Mouse (Mus musculus) CD4-positive, CD25-positive, alpha-beta regulatory T cell, adult 4 months (primary cell): Measurements from ENCODE around the gene 1700012B07Rik. TPM values are rescaled to one million over a fixed set of nuclear protein-coding genes. Genes with fewer than 3 reads are reported as not detected.

Experiments used
- ATAC-seq: one replicate; pipeline ENCODE4 v1.8.0; 2017
- polyA plus RNA-seq, 2 experiments: library from polyadenylated mRNA; unstranded; fragments of 100-300 nt; shearing (Covaris generic); gene quantifications; one replicate each; pipeline ENCODE4 v1.2.1; 2017

The 1700012B07Rik gene
- polyA plus RNA-seq, 2 experiments from 2014 or later, result 0.94 TPM; not detected in 1

DNA sequence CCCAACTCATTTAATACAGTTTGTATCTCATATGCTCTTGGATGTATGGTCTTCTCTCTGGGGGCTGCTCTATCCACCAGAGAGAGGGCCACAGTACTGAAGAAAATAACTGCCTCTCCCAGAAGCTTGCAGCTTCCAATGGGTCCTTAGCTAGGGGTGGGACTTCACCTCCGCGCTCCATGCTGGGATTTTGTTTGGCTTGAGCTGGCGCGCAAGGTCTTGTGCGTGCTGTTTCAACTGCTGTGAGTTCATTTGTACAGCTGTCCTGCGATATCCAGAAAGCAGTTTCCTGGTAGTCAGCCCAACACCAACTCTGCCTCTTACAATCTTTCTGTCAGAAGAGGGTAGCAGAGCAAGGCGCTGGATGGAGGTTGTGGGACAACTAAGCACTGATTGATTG, 18.5 kb upstream of the 1700012B07Rik start:
- ATAC-seq, result no peak

DNA sequence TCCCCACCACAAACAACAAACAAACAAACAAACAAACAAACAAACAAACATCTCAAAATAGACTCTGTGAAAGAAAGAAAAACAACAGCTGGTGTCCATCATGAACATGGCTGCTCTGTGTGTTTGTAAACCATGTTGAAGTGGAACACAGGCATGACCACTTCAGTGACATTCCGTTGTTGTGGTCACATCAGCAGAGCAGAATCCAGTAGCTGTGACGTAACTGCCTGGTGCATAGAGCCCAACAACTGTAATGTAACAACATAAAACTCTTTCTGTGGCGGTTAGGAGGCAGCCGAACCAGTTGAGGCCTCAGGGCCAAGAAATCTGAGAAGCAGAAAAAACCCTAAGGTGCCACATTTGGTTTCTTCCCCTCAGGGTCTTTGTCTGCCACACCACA, 17.8 kb upstream of the 1700012B07Rik start:
- no peak for ATAC-seq

DNA sequence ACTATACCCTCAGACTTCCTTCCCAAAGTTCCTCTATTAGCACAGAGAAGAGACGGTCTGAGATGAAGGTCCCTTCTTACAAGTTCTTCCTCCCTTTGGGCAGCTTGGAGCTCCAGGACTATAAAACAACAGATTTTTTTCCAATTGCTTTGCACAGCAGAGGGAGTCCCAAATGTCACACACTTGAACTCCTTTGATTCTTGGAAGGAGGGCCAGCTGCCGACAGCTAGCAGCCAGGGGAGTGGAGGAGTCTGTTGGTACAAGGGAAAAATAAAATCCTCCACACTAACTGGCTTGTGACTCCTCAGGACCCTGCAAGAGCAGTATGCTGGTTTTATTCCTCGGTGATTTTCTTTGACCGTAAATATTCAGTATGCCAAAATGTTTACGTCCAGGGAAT, 16.6 kb upstream of the 1700012B07Rik start:
- ATAC-seq, result no peak

DNA sequence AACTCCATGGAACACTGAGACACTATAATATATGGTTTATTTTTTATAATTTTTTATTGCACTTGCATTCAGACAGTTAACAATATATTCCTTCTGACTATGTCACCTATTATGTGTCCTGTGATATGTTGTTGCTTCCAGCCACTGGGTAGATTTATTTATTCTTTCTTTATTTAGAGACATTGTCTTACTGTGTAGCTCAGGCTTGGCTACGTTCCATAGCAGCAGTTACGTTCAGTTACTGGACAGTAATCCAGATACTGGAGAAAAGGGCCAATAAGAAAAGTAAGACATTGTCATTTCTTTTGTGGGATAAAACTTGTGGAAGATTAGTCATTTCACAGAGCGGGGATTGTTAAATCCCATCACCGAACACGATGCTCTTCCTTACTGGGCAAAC, 2.5 kb upstream of the 1700012B07Rik start:
- no peak for ATAC-seq

- no peak for ATAC-seq
Measured at GRCm38 (mm10) chr11:109822280-109822679, 5.6 kb downstream of the 1700012B07Rik start.

DNA sequence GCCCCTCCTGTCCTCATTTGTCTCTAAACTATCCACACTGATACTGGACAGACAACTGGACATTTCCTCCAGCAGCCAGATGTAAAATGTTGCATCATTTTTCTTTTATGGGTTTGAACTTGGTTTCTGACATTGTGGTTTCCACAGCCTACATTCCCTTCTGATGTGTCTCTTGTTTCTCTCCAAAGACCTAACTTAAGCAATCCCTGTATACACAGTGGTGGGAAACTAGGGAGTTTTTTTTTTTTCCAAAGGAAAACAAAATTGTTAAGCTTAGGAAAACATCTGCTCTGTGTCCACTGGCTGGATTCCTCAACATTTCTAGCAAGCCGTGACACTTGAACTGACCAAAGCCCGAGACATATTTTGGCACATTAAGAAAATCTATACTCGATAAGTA, 10.4 kb downstream of the 1700012B07Rik start:
- no peak for ATAC-seq

GRCm38 (mm10) chr11:109816911-109817310, 10.9 kb downstream of the 1700012B07Rik start:
- ATAC-seq, result no peak

DNA sequence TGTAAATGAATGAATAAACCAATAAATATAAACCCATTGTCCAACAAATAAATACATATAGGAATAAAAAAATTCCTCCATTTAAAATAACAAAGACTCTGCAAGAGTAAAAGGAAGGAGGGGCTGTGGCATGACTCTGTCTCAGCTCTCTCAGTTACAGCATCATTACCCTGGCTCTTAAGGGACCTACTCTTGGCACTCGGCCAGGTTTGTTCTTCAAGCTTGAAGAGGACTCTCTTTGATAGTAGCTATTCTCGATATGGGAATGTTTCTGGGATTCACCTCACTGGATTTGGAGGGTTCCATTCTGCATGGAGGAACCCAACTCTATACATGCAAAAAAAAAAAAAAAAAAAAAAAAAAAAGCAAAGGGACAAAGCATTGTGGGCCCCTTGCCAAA, 16.1 kb downstream of the 1700012B07Rik start:
- ATAC-seq, result no peak

DNA sequence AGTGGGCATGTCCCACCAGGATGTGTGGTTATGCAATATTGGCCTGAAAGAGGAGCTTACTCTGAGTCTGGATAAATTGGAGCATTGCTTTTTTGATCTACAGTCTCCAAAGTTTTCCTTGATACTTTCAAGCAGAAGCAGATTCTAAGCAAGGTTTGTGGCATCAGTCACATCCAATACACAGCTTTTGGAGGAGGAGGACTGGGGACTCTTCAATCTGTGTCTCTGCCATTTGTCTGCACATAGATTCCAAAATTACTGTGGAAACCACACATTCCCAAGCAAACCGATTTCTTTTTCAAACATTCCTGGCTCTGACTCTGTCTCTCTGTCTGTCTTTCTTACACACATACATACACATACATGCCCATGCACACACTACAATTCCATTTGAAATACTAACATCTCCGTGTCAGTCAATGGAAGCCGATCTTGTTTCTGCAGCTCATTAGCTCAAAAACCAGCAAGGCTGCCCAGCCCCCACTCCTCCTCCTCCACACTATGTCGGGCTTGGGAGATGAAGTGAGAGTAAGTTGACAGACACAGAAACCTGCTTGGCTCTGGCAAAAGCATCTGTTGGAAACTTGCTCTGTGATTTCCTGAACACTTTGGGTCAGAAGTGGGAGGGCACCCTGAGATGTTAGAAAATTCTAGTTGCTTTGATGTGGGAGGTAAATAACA, 18.5 kb downstream of the 1700012B07Rik start:
- ATAC-seq, result no peak

DNA sequence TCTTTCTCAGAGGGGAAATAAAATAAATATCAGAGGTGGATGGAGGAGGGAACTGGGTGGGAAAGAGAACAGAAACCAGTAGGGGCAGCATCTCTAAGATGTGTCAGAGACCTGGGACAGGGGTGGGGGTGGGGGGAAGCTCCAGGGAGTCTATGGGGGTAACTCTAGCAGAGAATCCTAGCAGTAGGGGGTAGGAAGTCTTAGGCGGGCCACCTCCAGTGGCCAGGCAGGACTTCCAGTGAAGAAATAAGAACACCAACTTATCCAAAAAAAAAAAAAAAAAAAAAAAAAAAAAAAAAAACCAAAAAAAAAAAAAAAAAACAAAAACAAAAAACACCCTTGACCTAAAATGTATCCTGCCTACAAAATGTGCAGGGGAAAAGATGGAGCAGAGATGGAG, 26.3 kb downstream of the 1700012B07Rik start:
- ATAC-seq, result no peak

GRCm38 (mm10) chr11:109797531-109797930, 30.3 kb downstream of the 1700012B07Rik start:
- no peak for ATAC-seq

- no peak for ATAC-seq
Measured at GRCm38 (mm10) chr11:109795536-109795935, 32.3 kb downstream of the 1700012B07Rik start.

DNA sequence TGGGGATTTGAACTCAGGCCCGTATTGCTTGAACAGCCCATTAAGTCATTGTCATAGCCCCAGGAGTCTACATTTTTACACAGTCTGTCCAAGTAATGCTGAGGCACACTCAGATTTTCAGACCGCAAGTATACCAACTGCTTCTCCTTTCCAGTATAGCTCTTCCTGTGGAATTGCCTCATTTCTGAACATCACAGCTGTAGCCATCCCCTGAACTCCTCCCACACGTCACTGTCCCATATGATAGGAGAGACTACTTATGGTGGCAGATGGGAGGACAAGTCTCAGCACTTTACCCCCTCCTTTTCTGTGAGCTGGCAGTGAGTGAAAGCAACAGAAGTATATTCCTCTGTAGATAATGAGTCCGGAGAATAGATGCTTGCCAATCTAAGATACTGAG, 34.3 kb downstream of the 1700012B07Rik start:
- ATAC-seq, result no peak

GRCm38 (mm10) chr11:109792401-109792997, 35.3 kb downstream of the 1700012B07Rik start:
- no peak for ATAC-seq

GRCm38 (mm10) chr11:109791965-109792364, 35.9 kb downstream of the 1700012B07Rik start:
- peak; percentile 45 for ATAC-seq

GRCm38 (mm10) chr11:109790221-109790620, 37.6 kb downstream of the 1700012B07Rik start:
- ATAC-seq, result no peak

DNA sequence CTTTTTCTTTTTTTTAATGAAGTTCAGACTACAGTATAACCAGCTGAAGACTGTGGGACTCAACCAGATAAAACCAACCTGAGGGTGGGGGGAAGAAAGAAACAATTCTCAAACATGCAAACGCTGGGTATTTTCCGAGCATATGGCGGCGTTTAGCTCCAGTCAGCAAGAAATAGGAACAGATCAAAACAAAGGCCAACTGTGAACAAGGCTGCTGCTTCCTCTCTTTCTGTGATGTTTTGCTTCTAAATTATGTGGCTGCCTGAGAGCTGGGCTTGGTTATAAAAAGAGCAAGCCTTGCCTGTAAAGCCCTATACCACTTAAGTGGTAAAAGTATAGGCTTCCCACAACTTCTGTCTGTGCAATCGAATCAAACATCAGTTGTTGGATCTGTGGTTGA, 42.5 kb downstream of the 1700012B07Rik start:
- ATAC-seq, result no peak

DNA sequence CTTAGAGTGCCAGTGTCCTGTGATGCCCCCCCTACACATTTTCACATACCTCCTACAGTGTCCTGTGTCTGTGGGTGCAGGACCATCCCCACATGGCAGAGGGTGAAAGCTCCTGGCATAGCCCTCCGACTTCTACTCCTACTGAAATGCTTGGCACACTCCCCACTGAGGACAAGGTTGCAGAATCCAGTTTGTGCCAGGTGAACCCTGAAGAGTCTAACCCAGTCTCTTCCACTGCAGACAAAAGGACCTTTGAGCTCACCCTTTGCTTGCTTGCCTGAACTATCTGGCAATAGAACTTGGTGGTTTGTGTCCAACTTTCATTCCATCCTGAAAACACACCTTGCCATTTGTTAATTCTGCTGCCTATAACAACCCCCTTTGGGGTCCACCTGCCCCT, 56.5 kb downstream of the 1700012B07Rik start:
- ATAC-seq, result no peak

GRCm38 (mm10) chr11:109770185-109770584, 57.7 kb downstream of the 1700012B07Rik start:
- ATAC-seq, result peak; percentile 39

GRCm38 (mm10) chr11:109769091-109769490, 58.8 kb downstream of the 1700012B07Rik start:
- ATAC-seq, result no peak

DNA sequence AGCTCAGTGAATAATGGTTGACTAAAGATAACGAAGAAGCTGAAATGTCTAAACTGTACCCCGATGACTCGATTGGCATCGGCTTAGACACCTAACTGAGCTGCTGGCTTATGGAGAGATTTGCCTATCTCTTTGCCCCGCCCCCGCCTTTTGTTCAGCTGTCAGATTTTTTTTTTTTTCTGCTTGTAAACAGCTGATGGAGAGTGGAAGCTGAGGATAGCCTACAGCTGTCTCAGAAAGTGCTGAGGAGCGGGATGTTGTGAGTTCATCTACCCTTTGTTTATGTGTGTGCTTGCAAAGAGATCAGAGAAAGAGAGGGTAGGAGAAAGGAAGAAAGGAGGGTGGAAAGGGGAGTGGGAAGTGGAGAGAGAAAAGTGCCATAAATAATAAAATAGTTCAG, 67.8 kb downstream of the 1700012B07Rik start:
- ATAC-seq, result no peak

DNA sequence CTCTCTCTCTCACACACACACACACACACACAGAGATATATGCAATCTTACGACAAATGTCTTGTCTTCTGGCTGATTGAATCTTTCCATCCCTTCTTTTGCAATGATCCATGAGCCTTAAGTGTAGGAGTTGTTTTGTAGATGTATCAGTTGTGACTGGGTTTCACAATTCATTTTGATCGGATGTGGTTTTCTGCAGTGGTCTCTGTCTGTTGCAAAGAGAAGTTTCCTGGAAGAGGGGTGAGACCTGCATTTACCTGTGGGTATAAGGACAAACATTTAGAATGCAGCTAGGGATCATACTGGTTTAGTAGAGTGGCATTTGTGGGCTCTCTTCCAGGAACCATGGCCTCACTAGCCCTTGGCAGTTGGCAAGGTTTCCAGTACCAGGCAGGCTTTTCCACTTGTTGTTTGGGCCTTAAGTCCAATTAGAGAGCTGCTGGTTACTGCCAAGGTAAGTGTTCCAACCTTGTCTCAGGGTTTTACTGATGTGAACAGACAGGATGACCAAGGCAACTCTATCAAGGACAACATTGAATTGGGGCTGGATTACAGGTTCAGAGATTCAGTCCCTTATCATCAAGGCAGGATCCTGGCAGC, 69.1 kb downstream of the 1700012B07Rik start:
- no peak for ATAC-seq

DNA sequence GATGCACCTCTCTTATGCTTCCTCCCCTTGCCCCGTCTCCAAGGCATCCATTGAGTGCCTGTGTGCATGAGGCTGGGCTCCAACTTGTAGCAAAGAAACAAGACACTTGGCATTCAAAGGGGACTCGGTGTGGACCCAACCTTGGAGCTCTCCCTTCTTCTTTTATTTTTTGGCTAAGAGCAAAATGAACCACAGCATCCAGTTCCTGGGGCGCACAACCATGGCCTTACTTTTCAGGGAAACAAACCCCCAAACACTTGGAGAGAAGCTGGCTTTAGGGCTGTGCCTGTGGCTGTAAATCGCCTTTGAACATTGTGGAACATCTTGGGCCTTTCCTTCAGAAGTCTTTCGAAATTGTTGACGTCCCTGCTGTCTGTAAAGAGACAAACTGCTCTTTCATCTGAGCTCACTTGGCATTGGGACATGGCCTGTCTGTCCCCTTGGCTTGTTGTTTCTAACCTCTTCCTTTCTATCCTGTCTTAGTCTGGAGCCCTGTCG, 73.7 kb downstream of the 1700012B07Rik start:
- no peak for ATAC-seq
